Mouse (Mus musculus): Measurements from ENCODE around the gene Ccnd1. TPM values are rescaled to one million over a fixed set of nuclear protein-coding genes. Genes with fewer than 3 reads are reported as not detected.

Gene Ccnd1
- polyA plus RNA-seq (2014; fragmentation: Nextera tagmentation; extraction: Ambion mirVana): 48.7 and 63.7 TPM in 2 replicates

- Histone ChIP-seq H3K36me3 (ENCODE audit: control insufficient read depth, insufficient read depth, low read length) (peaks cover 29% of the 10 kb centered on the region), H3K4me3 (ENCODE audit: control insufficient read depth in 1 of 2, insufficient read depth in 1 of 2, low read depth in 1 of 2, low read length in 2 of 2) (peak within 1 kb of the TSS; percentile 74 to 84), H3K9me3 (ENCODE audit: control insufficient read depth, low read length) (no peaks in the 10 kb centered on the region), H3K27me3 (ENCODE audit: control insufficient read depth, insufficient read depth, low read length) (no peaks in the 10 kb centered on the region), H3K27ac (replicated peaks in 1 of 2; ENCODE audit: control insufficient read depth in 1 of 2, insufficient read depth in 1 of 2, low read depth in 2 of 2, low read length in 2 of 2) (peak within 1 kb of the TSS; percentile 91 to 96), H3K9ac (ENCODE audit: low read length) (peak within 1 kb of the TSS; percentile 86), H3K4me1 (ENCODE audit: control insufficient read depth in 2 of 2, insufficient read depth in 2 of 2, low read length in 2 of 2) (peaks cover 21 to 22% of the 10 kb centered on the region in 2 experiments), H3K4me2 (ENCODE audit: low read length) (peak within 1 kb of the TSS; percentile 94)
- ATAC-seq (ENCODE audit: insufficient number of reproducible peaks, insufficient read depth, low FRiP score, low read depth): peak; percentile 34; the same call in 1 of the 2 replicates
- WGBS: under 1% methylated on average over 39 of the region's 45 CpGs
Measured at GRCm38 (mm10) chr7:144939344-144940002, at the start of gene Ccnd1. Gene Ccnd1 (minus strand): TSS chr7:144939925.

- Histone ChIP-seq H3K9me3 (ENCODE audit: control insufficient read depth, low read length) (no peaks in the 10 kb centered on the region), H3K9ac (ENCODE audit: low read length) (no peak overlapping the region), H3K36me3 (ENCODE audit: control insufficient read depth, insufficient read depth, low read length) (no peaks in the 10 kb centered on the region), H3K4me3 (ENCODE audit: control insufficient read depth in 1 of 2, insufficient read depth in 1 of 2, low read depth in 1 of 2, low read length in 2 of 2) (no peak overlapping the region), H3K27ac (replicated peaks in 1 of 2; ENCODE audit: control insufficient read depth in 1 of 2, insufficient read depth in 1 of 2, low read depth in 2 of 2, low read length in 2 of 2) (no peak overlapping the region), H3K27me3 (ENCODE audit: control insufficient read depth, insufficient read depth, low read length) (no peaks in the 10 kb centered on the region), H3K4me1 (ENCODE audit: control insufficient read depth in 2 of 2, insufficient read depth in 2 of 2, low read length in 2 of 2) (peaks cover 0 to 3% of the 10 kb centered on the region in 2 experiments; a peak in 1 of 4 replicates), H3K4me2 (ENCODE audit: low read length) (no peak overlapping the region)
- ATAC-seq (ENCODE audit: insufficient number of reproducible peaks, insufficient read depth, low FRiP score, low read depth): no peak
- 57% methylated on average over 3 of the region's 3 CpGs for WGBS
Measured at GRCm38 (mm10) chr7:144988856-144989255, 49.1 kb upstream of the Ccnd1 start.

- Histone ChIP-seq H3K4me2 (ENCODE audit: low read length) (no peak overlapping the region), H3K27ac (replicated peaks in 1 of 2; ENCODE audit: control insufficient read depth in 1 of 2, insufficient read depth in 1 of 2, low read depth in 2 of 2, low read length in 2 of 2) (no peak overlapping the region), H3K36me3 (ENCODE audit: control insufficient read depth, insufficient read depth, low read length) (no peaks in the 10 kb centered on the region), H3K9me3 (ENCODE audit: control insufficient read depth, low read length) (no peaks in the 10 kb centered on the region), H3K9ac (ENCODE audit: low read length) (no peak overlapping the region), H3K4me3 (ENCODE audit: control insufficient read depth in 1 of 2, insufficient read depth in 1 of 2, low read depth in 1 of 2, low read length in 2 of 2) (no peak overlapping the region), H3K27me3 (ENCODE audit: control insufficient read depth, insufficient read depth, low read length) (no peaks in the 10 kb centered on the region), H3K4me1 (ENCODE audit: control insufficient read depth in 2 of 2, insufficient read depth in 2 of 2, low read length in 2 of 2) (peaks cover 4 to 5% of the 10 kb centered on the region in 2 experiments; a peak in 1 of 4 replicates)
- WGBS: 74% methylated on average over 1 of the region's 1 CpGs
- no peak for ATAC-seq (ENCODE audit: insufficient number of reproducible peaks, insufficient read depth, low FRiP score, low read depth)
Measured at GRCm38 (mm10) chr7:144985100-144985499, 45.4 kb upstream of the Ccnd1 start.

- no peak overlapping the region for H3K27ac ChIP-seq (replicated peaks in 1 of 2; ENCODE audit: control insufficient read depth in 1 of 2, insufficient read depth in 1 of 2, low read depth in 2 of 2, low read length in 2 of 2)
- H3K36me3 ChIP-seq (ENCODE audit: control insufficient read depth, insufficient read depth, low read length): no peaks in the 10 kb centered on the region
- 88% methylated on average over 6 of the region's 6 CpGs for WGBS
- H3K4me3 ChIP-seq (ENCODE audit: control insufficient read depth in 1 of 2, insufficient read depth in 1 of 2, low read depth in 1 of 2, low read length in 2 of 2): no peak overlapping the region
- H3K4me2 ChIP-seq (ENCODE audit: low read length): no peak overlapping the region
- H3K9ac ChIP-seq (ENCODE audit: low read length): no peak overlapping the region
- no peaks in the 10 kb centered on the region for H3K9me3 ChIP-seq (ENCODE audit: control insufficient read depth, low read length)
- H3K4me1 ChIP-seq (ENCODE audit: control insufficient read depth in 2 of 2, insufficient read depth in 2 of 2, low read length in 2 of 2): peaks cover 3 to 4% of the 10 kb centered on the region in 2 experiments; a peak in 1 of 4 replicates
- ATAC-seq (ENCODE audit: insufficient number of reproducible peaks, insufficient read depth, low FRiP score, low read depth): no peak
- H3K27me3 ChIP-seq (ENCODE audit: control insufficient read depth, insufficient read depth, low read length): no peaks in the 10 kb centered on the region
Measured at GRCm38 (mm10) chr7:144982358-144983110, 42.8 kb upstream of the Ccnd1 start.

GRCm38 (mm10) chr7:144981426-144982079 lies 41.8 kb upstream of the Ccnd1 start:
- no peak for ATAC-seq (ENCODE audit: insufficient number of reproducible peaks, insufficient read depth, low FRiP score, low read depth)
- H3K4me2 ChIP-seq (ENCODE audit: low read length): no peak overlapping the region
- H3K4me1 ChIP-seq (ENCODE audit: control insufficient read depth in 2 of 2, insufficient read depth in 2 of 2, low read length in 2 of 2): peaks cover 2 to 4% of the 10 kb centered on the region in 2 experiments; a peak in 1 of 4 replicates
- H3K36me3 ChIP-seq (ENCODE audit: control insufficient read depth, insufficient read depth, low read length): no peaks in the 10 kb centered on the region
- 61% methylated on average over 8 of the region's 8 CpGs for WGBS
- H3K9me3 ChIP-seq (ENCODE audit: control insufficient read depth, low read length): no peaks in the 10 kb centered on the region
- H3K27ac ChIP-seq (replicated peaks in 1 of 2; ENCODE audit: control insufficient read depth in 1 of 2, insufficient read depth in 1 of 2, low read depth in 2 of 2, low read length in 2 of 2): no peak overlapping the region
- H3K9ac ChIP-seq (ENCODE audit: low read length): no peak overlapping the region
- H3K4me3 ChIP-seq (ENCODE audit: control insufficient read depth in 1 of 2, insufficient read depth in 1 of 2, low read depth in 1 of 2, low read length in 2 of 2): no peak overlapping the region
- no peaks in the 10 kb centered on the region for H3K27me3 ChIP-seq (ENCODE audit: control insufficient read depth, insufficient read depth, low read length)

- H3K4me3 ChIP-seq (ENCODE audit: control insufficient read depth in 1 of 2, insufficient read depth in 1 of 2, low read depth in 1 of 2, low read length in 2 of 2): no peak overlapping the region
- H3K27ac ChIP-seq (replicated peaks in 1 of 2; ENCODE audit: control insufficient read depth in 1 of 2, insufficient read depth in 1 of 2, low read depth in 2 of 2, low read length in 2 of 2): no peak overlapping the region
- H3K9me3 ChIP-seq (ENCODE audit: control insufficient read depth, low read length): no peaks in the 10 kb centered on the region
- no peak for ATAC-seq (ENCODE audit: insufficient number of reproducible peaks, insufficient read depth, low FRiP score, low read depth)
- no peak overlapping the region for H3K9ac ChIP-seq (ENCODE audit: low read length)
- H3K36me3 ChIP-seq (ENCODE audit: control insufficient read depth, insufficient read depth, low read length): no peaks in the 10 kb centered on the region
- no peaks in the 10 kb centered on the region for H3K27me3 ChIP-seq (ENCODE audit: control insufficient read depth, insufficient read depth, low read length)
- peaks cover 2 to 4% of the 10 kb centered on the region in 2 experiments; a peak in 1 of 4 replicates for H3K4me1 ChIP-seq (ENCODE audit: control insufficient read depth in 2 of 2, insufficient read depth in 2 of 2, low read length in 2 of 2)
- no peak overlapping the region for H3K4me2 ChIP-seq (ENCODE audit: low read length)
- 67% methylated on average over 5 of the region's 5 CpGs for WGBS
Measured at GRCm38 (mm10) chr7:144979814-144980213, 40.1 kb upstream of the Ccnd1 start.

GRCm38 (mm10) chr7:144977121-144977520 lies 37.4 kb upstream of the Ccnd1 start:
- H3K4me3 ChIP-seq (ENCODE audit: control insufficient read depth in 1 of 2, insufficient read depth in 1 of 2, low read depth in 1 of 2, low read length in 2 of 2): no peak overlapping the region
- no peak overlapping the region for H3K27ac ChIP-seq (replicated peaks in 1 of 2; ENCODE audit: control insufficient read depth in 1 of 2, insufficient read depth in 1 of 2, low read depth in 2 of 2, low read length in 2 of 2)
- H3K36me3 ChIP-seq (ENCODE audit: control insufficient read depth, insufficient read depth, low read length): no peaks in the 10 kb centered on the region
- H3K27me3 ChIP-seq (ENCODE audit: control insufficient read depth, insufficient read depth, low read length): no peaks in the 10 kb centered on the region
- H3K9me3 ChIP-seq (ENCODE audit: control insufficient read depth, low read length): no peaks in the 10 kb centered on the region
- WGBS: 81% methylated on average over 2 of the region's 2 CpGs
- peaks cover 4 to 8% of the 10 kb centered on the region in 2 experiments; a peak in 3 of 4 replicates for H3K4me1 ChIP-seq (ENCODE audit: control insufficient read depth in 2 of 2, insufficient read depth in 2 of 2, low read length in 2 of 2)
- H3K4me2 ChIP-seq (ENCODE audit: low read length): no peak overlapping the region
- no peak for ATAC-seq (ENCODE audit: insufficient number of reproducible peaks, insufficient read depth, low FRiP score, low read depth)
- H3K9ac ChIP-seq (ENCODE audit: low read length): no peak overlapping the region
